Mouse (Mus musculus) lung, embryonic 14.5 days (tissue): Measurements from ENCODE around the gene Chrne. TPM values are rescaled to one million over a fixed set of nuclear protein-coding genes. Genes with fewer than 3 reads are reported as not detected.

Experiments used
- ATAC-seq: fragments of 200-750 bp; cut with Nextera tagmentation; 2 replicates; pipeline ENCODE4 v1.8.0; 2017; ENCODE audit warnings: mild to moderate bottlenecking, moderate TSS enrichment, moderate library complexity; ENCODE audit not compliant: insufficient read depth
- DNase-seq: peaks from one replicate; pipeline ENCODE4 v3.0.0-alpha.2; 2015
- H3K27ac ChIP-seq: fragments of 300-500 bp; sonication (generic); 2 replicates; pipeline ENCODE4 v1.5.1; 2014; ENCODE audit warnings: low read depth, mild to moderate bottlenecking, moderate library complexity
- H3K27me3 ChIP-seq: fragments of 300-500 bp; sonication (generic); 2 replicates; pipeline ENCODE4 v1.6.1; 2014; ENCODE audit warnings: low read length, control low read depth; ENCODE audit not compliant: insufficient read depth
- H3K36me3 ChIP-seq: fragments of 300-500 bp; sonication (generic); 2 replicates; pipeline ENCODE4 v1.6.1; 2014; ENCODE audit warnings: control low read depth; ENCODE audit not compliant: insufficient read depth
- H3K4me1 ChIP-seq: fragments of 300-500 bp; sonication (generic); 2 replicates; pipeline ENCODE4 v1.6.1; 2014; ENCODE audit warnings: antibody characterized with exemption, control low read depth; ENCODE audit not compliant: insufficient read depth
- H3K4me2 ChIP-seq: fragments of 300-500 bp; sonication (generic); 2 replicates; pipeline ENCODE4 v1.6.1; 2014; ENCODE audit warnings: mild to moderate bottlenecking
- H3K4me3 ChIP-seq: fragments of 300-500 bp; sonication (generic); 2 replicates; pipeline ENCODE4 v1.5.1; 2014; ENCODE audit warnings: low read depth, low read length
- H3K9ac ChIP-seq: fragments of 300-500 bp; sonication (generic); 2 replicates; pipeline ENCODE4 v1.6.1; 2014
- H3K9me3 ChIP-seq: fragments of 300-500 bp; sonication (generic); 2 replicates; pipeline ENCODE4 v1.6.1; 2016; ENCODE audit warnings: low read depth, low read length, control low read depth
- CTCF ChIP-seq: IDR thresholded peaks from 2 replicates; pipeline ENCODE4 v1.5.1; 2016; ENCODE audit warnings: antibody characterized with exemption, low read depth
- WGBS: fragments of 180-500 bp; shearing (Covaris S2); extraction: QIAGEN DNeasy Blood & Tissue Kit; methylation state at CpG from one replicate; pipeline ENCODE4 v1.1.7; 2014; 5-methylcytosine and 5-hydroxymethylcytosine counted together
- polyA plus RNA-seq: library from polyadenylated mRNA; unstranded; fragments of >200 nt; fragmentation: Nextera tagmentation; extraction: Ambion mirVana; gene quantifications from 2 replicates; pipeline ENCODE4 v1.2.1, GENCODE M21; 2014

Gene Chrne
- polyA plus RNA-seq, 1 experiment from 2014 or later, result not detected

- no peaks in the 10 kb centered on the region for H3K27me3 ChIP-seq
- peaks cover 4% of the 10 kb centered on the region; the same call in 1 of the 2 replicates for H3K4me1 ChIP-seq
- no peak for TF ChIP-seq CTCF
- H3K9ac ChIP-seq, result no peak overlapping the region; the same call in 1 of the 2 replicates
- no peaks in the 10 kb centered on the region for H3K36me3 ChIP-seq
- no peak overlapping the region for H3K4me3 ChIP-seq
- H3K4me2 ChIP-seq, result no peak overlapping the region
- peak overlapping the region; percentile 25; the same call in 1 of the 2 replicates for H3K27ac ChIP-seq
- ATAC-seq, result peak; percentile 62; the same call in 1 of the 2 replicates
- DNase-seq, result peak; percentile 50
- H3K9me3 ChIP-seq, result no peaks in the 10 kb centered on the region
- WGBS, result 37% methylated on average over 7 of the region's 7 CpGs
These were observed 33.6 kb downstream of the Chrne start for GRCm38 (mm10) chr11:70585457-70585856.

DNA sequence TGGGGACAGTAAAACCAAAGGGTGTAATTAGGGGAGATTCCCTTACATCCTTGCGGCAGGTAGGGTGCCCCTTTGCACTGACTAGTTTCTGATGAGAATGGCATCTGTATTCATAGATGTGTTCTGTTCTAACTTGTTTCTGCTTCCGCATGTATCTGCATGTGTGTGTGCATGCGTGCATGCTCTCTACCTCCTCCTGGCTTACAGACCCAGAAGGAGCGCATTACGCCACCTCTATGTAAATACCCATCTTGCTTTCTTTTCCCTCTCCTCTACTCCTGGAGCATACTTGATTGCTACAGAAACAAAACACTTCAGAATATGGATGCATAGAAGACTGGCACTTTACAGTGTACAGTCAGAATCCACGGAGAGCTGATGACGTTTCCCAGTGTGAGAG is 35.2 kb downstream of the Chrne start:
- H3K36me3 ChIP-seq, result no peaks in the 10 kb centered on the region
- no peak overlapping the region for H3K4me2 ChIP-seq
- H3K27me3 ChIP-seq, result no peaks in the 10 kb centered on the region
- no peak for ATAC-seq
- no peak overlapping the region for H3K9ac ChIP-seq
- H3K9me3 ChIP-seq, result no peaks in the 10 kb centered on the region
- H3K27ac ChIP-seq, result peak overlapping the region; percentile 51; the same call in 1 of the 2 replicates
- H3K4me1 ChIP-seq, result peaks cover 8% of the 10 kb centered on the region; the same call in 1 of the 2 replicates
- no peak for TF ChIP-seq CTCF
- DNase-seq, result no peak
- H3K4me3 ChIP-seq, result no peak overlapping the region
- 81% methylated on average over 7 of the region's 7 CpGs for WGBS

DNA sequence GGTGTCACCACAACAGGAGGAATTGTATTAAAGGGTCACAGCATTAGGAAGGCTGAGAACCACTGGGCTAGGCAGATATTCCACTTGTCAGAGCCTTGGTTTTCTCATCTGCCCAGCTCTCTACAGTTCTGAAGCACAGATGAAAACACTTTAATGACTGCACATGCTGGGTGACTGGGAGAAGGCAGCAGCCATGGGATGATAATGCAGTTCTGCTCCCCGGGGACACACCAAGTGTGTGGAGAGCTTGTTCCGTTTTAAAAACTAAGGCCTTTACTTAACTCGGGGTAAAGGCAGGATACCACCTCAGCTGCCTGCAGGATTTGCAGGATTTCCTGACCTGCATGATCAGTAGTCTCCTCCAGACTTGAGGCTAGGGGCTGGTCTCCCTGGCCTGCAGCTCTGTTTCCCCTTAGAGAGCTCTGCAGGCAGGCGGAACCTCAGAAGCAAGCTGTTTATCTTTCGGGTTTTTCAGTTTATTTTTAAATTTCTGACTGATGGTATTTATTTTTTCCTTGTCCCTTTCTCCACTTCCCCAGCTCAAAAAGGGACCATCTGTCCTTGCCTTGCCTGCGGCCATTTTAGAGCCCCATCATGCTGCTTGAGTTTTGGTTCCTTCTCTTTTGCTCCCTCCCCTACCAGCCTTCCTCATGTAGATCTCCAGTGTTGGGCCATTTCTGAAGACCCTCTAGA is 35.8 kb downstream of the Chrne start:
- WGBS, result 44% methylated on average over 6 of the region's 6 CpGs
- Histone ChIP-seq H3K9me3 (no peaks in the 10 kb centered on the region), H3K36me3 (no peaks in the 10 kb centered on the region), H3K4me2 (no peak overlapping the region), H3K27me3 (no peaks in the 10 kb centered on the region), H3K4me3 (no peak overlapping the region), H3K9ac (0 out of 2 replicates have a peak overlapping the region, but pooled peaks have one; percentile 6), H3K27ac (peak overlapping the region; percentile 51), H3K4me1 (peaks cover 10% of the 10 kb centered on the region; the same call in 1 of the 2 replicates)
- peak; percentile 26; the same call in 1 of the 2 replicates for ATAC-seq
- TF ChIP-seq CTCF, result no peak
- DNase-seq, result peak; percentile 36

- WGBS, result 51% methylated on average over 3 of the region's 3 CpGs
- ATAC-seq, result no peak
- TF ChIP-seq CTCF, result no peak
- Histone ChIP-seq H3K4me2 (no peak overlapping the region), H3K27ac (no peak overlapping the region), H3K4me3 (no peak overlapping the region), H3K9ac (no peak overlapping the region), H3K36me3 (no peaks in the 10 kb centered on the region), H3K9me3 (no peaks in the 10 kb centered on the region), H3K27me3 (no peaks in the 10 kb centered on the region), H3K4me1 (peaks cover 12% of the 10 kb centered on the region; the same call in 1 of the 2 replicates)
- DNase-seq, result no peak
These were observed 36.8 kb downstream of the Chrne start for GRCm38 (mm10) chr11:70582196-70582595.

DNA sequence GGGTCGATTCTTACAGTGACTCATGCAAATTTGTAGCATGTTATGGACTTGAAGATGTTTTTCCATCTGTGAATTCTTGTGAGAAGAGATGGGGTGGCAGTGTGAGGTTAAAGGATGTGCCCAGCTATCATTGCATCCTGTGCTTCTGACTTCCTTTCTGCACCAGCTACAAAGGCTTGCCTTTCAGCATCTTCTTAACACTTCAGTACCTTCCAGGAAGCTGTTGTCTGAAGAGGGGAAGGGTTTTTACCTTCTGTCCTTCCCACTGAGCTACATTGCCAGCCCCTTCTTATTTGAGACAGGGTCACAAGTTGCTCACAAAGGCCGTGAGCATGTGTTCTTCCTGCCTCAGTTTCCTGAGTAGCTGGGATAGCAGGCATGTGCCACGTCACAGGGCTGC is 38.1 kb downstream of the Chrne start:
- DNase-seq, result no peak
- Histone ChIP-seq H3K9ac (no peak overlapping the region), H3K4me1 (peaks cover 12% of the 10 kb centered on the region; the same call in 1 of the 2 replicates), H3K9me3 (no peaks in the 10 kb centered on the region), H3K4me2 (no peak overlapping the region), H3K4me3 (no peak overlapping the region), H3K36me3 (no peaks in the 10 kb centered on the region), H3K27me3 (no peaks in the 10 kb centered on the region), H3K27ac (no peak overlapping the region)
- 71% methylated on average over 3 of the region's 3 CpGs for WGBS
- no peak for TF ChIP-seq CTCF
- ATAC-seq, result no peak

- DNase-seq (no peak), ATAC-seq (no peak)
- H3K27ac ChIP-seq, result no peak overlapping the region; the same call in 1 of the 2 replicates
- no peak overlapping the region for H3K4me2 ChIP-seq
- no peak overlapping the region for H3K4me3 ChIP-seq
- no peak for TF ChIP-seq CTCF
- H3K27me3 ChIP-seq, result no peaks in the 10 kb centered on the region
- peaks cover 12% of the 10 kb centered on the region; the same call in 1 of the 2 replicates for H3K4me1 ChIP-seq
- 51% methylated on average over 5 of the region's 5 CpGs for WGBS
- H3K9me3 ChIP-seq, result no peaks in the 10 kb centered on the region
- 0 out of 2 replicates have a peak, but pooled peaks cover 2% of the 10 kb centered on the region for H3K36me3 ChIP-seq
- no peak overlapping the region for H3K9ac ChIP-seq
These were observed 38.7 kb downstream of the Chrne start for GRCm38 (mm10) chr11:70580358-70580720.

GRCm38 (mm10) chr11:70579710-70580357 is 39.2 kb downstream of the Chrne start:
- H3K36me3 ChIP-seq, result 0 out of 2 replicates have a peak, but pooled peaks cover 4% of the 10 kb centered on the region
- H3K4me1 ChIP-seq, result peaks cover 12% of the 10 kb centered on the region; the same call in 1 of the 2 replicates
- no peak overlapping the region for H3K4me3 ChIP-seq
- no peak for ATAC-seq
- no peak for DNase-seq
- H3K27ac ChIP-seq, result no peak overlapping the region; the same call in 1 of the 2 replicates
- H3K9ac ChIP-seq, result no peak overlapping the region
- no peaks in the 10 kb centered on the region for H3K27me3 ChIP-seq
- H3K4me2 ChIP-seq, result no peak overlapping the region
- 73% methylated on average over 9 of the region's 9 CpGs for WGBS
- no peaks in the 10 kb centered on the region for H3K9me3 ChIP-seq
- TF ChIP-seq CTCF, result no peak
